Mouse (Mus musculus): ENCODE measurements around the gene Igfbpl1. TPM values are rescaled to one million over a fixed set of nuclear protein-coding genes. Genes with fewer than 3 reads are reported as not detected.

Gene Igfbpl1
- polyA plus RNA-seq, 1 experiment from 2014 or later = 0.40 TPM

- ATAC-seq (replicated peaks; ENCODE audit: low FRiP score) (no peak), DNase-seq (ENCODE audit: low spot score) (no peak)
- no peak overlapping the region for H3K27ac ChIP-seq (ENCODE audit: low read depth, low read length)
- H3K4me3 ChIP-seq (ENCODE audit: low read depth, low read length) = no peak overlapping the region
- no peak overlapping the region for H3K9ac ChIP-seq (ENCODE audit: low read depth, low read length)
- H3K4me1 ChIP-seq (replicated peaks; ENCODE audit: control insufficient read depth, insufficient read depth, low read length) = peaks cover 15% of the 10 kb centered on the region
- 16% methylated on average over 10 of the region's 10 CpGs for WGBS
- H3K4me2 ChIP-seq = no peak overlapping the region
- peaks cover 39% of the 10 kb centered on the region for H3K27me3 ChIP-seq (replicated peaks; ENCODE audit: control insufficient read depth, insufficient read depth, low read length)
- no peaks in the 10 kb centered on the region for H3K36me3 ChIP-seq (ENCODE audit: control insufficient read depth, insufficient read depth, low read length)
- H3K9me3 ChIP-seq (ENCODE audit: control insufficient read depth, low read length) = no peaks in the 10 kb centered on the region
These were observed 56.7 kb downstream of the Igfbpl1 start for GRCm38 (mm10) chr4:45769791-45770637.

GRCm38 (mm10) chr4:45769141-45769540 is 57.6 kb downstream of the Igfbpl1 start:
- Histone ChIP-seq H3K4me1 (replicated peaks; ENCODE audit: control insufficient read depth, insufficient read depth, low read length) (peaks cover 20% of the 10 kb centered on the region), H3K27ac (ENCODE audit: low read depth, low read length) (no peak overlapping the region), H3K9ac (ENCODE audit: low read depth, low read length) (no peak overlapping the region), H3K4me3 (ENCODE audit: low read depth, low read length) (no peak overlapping the region), H3K9me3 (ENCODE audit: control insufficient read depth, low read length) (no peaks in the 10 kb centered on the region), H3K27me3 (replicated peaks; ENCODE audit: control insufficient read depth, insufficient read depth, low read length) (peaks cover 48% of the 10 kb centered on the region), H3K36me3 (ENCODE audit: control insufficient read depth, insufficient read depth, low read length) (no peaks in the 10 kb centered on the region), H3K4me2 (no peak overlapping the region)
- WGBS = 53% methylated on average over 10 of the region's 10 CpGs
- ATAC-seq (replicated peaks; ENCODE audit: low FRiP score) = no peak
- DNase-seq (ENCODE audit: low spot score) = no peak

- 18% methylated on average over 11 of the region's 11 CpGs for WGBS
- H3K4me3 ChIP-seq (ENCODE audit: low read depth, low read length) = no peak overlapping the region
- no peak overlapping the region for H3K4me2 ChIP-seq
- DNase-seq (ENCODE audit: low spot score) (no peak), ATAC-seq (replicated peaks; ENCODE audit: low FRiP score) (no peak)
- H3K9ac ChIP-seq (ENCODE audit: low read depth, low read length) = no peak overlapping the region
- no peak overlapping the region for H3K27ac ChIP-seq (ENCODE audit: low read depth, low read length)
- peaks cover 59% of the 10 kb centered on the region for H3K27me3 ChIP-seq (replicated peaks; ENCODE audit: control insufficient read depth, insufficient read depth, low read length)
- peaks cover 24% of the 10 kb centered on the region for H3K4me1 ChIP-seq (replicated peaks; ENCODE audit: control insufficient read depth, insufficient read depth, low read length)
- no peaks in the 10 kb centered on the region for H3K36me3 ChIP-seq (ENCODE audit: control insufficient read depth, insufficient read depth, low read length)
- H3K9me3 ChIP-seq (ENCODE audit: control insufficient read depth, low read length) = no peaks in the 10 kb centered on the region
These were observed 58.7 kb downstream of the Igfbpl1 start for GRCm38 (mm10) chr4:45767891-45768558.

GRCm38 (mm10) chr4:45766774-45767173 is 59.9 kb downstream of the Igfbpl1 start:
- H3K4me1 ChIP-seq (replicated peaks; ENCODE audit: control insufficient read depth, insufficient read depth, low read length) = peaks cover 25% of the 10 kb centered on the region
- no peak for ATAC-seq (replicated peaks; ENCODE audit: low FRiP score)

GRCm38 (mm10) chr4:45765565-45766201 is 61.0 kb downstream of the Igfbpl1 start:
- ATAC-seq (replicated peaks; ENCODE audit: low FRiP score) = no peak
- Histone ChIP-seq H3K27ac (ENCODE audit: low read depth, low read length) (no peak overlapping the region), H3K36me3 (ENCODE audit: control insufficient read depth, insufficient read depth, low read length) (no peaks in the 10 kb centered on the region), H3K9me3 (ENCODE audit: control insufficient read depth, low read length) (no peaks in the 10 kb centered on the region), H3K4me1 (replicated peaks; ENCODE audit: control insufficient read depth, insufficient read depth, low read length) (peaks cover 24% of the 10 kb centered on the region), H3K9ac (ENCODE audit: low read depth, low read length) (0 out of 2 replicates have a peak overlapping the region, but pooled peaks have one; percentile 14), H3K4me2 (peak overlapping the region; percentile 25; the same call in 1 of the 2 replicates), H3K27me3 (replicated peaks; ENCODE audit: control insufficient read depth, insufficient read depth, low read length) (peaks cover 59% of the 10 kb centered on the region), H3K4me3 (ENCODE audit: low read depth, low read length) (no peak overlapping the region; the same call in 1 of the 2 replicates)
- no peak for DNase-seq (ENCODE audit: low spot score)
- 1% methylated on average over 11 of the region's 18 CpGs for WGBS

More at GRCm38 (mm10) chr4:45766774-45767173, 59.9 kb downstream of the Igfbpl1 start:
- DNase-seq (ENCODE audit: low spot score) = no peak
- H3K9me3 ChIP-seq (ENCODE audit: control insufficient read depth, low read length) = no peaks in the 10 kb centered on the region
- 56% methylated on average over 7 of the region's 7 CpGs for WGBS
- H3K9ac ChIP-seq (ENCODE audit: low read depth, low read length) = no peak overlapping the region
- H3K4me2 ChIP-seq = no peak overlapping the region
- peaks cover 62% of the 10 kb centered on the region for H3K27me3 ChIP-seq (replicated peaks; ENCODE audit: control insufficient read depth, insufficient read depth, low read length)
- H3K4me3 ChIP-seq (ENCODE audit: low read depth, low read length) = no peak overlapping the region
- no peak overlapping the region for H3K27ac ChIP-seq (ENCODE audit: low read depth, low read length)
- H3K36me3 ChIP-seq (ENCODE audit: control insufficient read depth, insufficient read depth, low read length) = no peaks in the 10 kb centered on the region

GRCm38 (mm10) chr4:45765121-45765564 is 61.6 kb downstream of the Igfbpl1 start:
- Histone ChIP-seq H3K4me3 (ENCODE audit: low read depth, low read length) (no peak overlapping the region), H3K4me2 (peak overlapping the region; percentile 25; the same call in 1 of the 2 replicates), H3K9me3 (ENCODE audit: control insufficient read depth, low read length) (no peaks in the 10 kb centered on the region), H3K36me3 (ENCODE audit: control insufficient read depth, insufficient read depth, low read length) (no peaks in the 10 kb centered on the region), H3K9ac (ENCODE audit: low read depth, low read length) (no peak overlapping the region), H3K27ac (ENCODE audit: low read depth, low read length) (no peak overlapping the region), H3K27me3 (replicated peaks; ENCODE audit: control insufficient read depth, insufficient read depth, low read length) (peaks cover 54% of the 10 kb centered on the region), H3K4me1 (replicated peaks; ENCODE audit: control insufficient read depth, insufficient read depth, low read length) (peaks cover 22% of the 10 kb centered on the region)
- no peak for DNase-seq (ENCODE audit: low spot score)
- ATAC-seq (replicated peaks; ENCODE audit: low FRiP score) = no peak
- whole genome bisulfite sequencing = 3% methylated on average over 16 of the region's 16 CpGs

GRCm38 (mm10) chr4:45764141-45764494 is 62.6 kb downstream of the Igfbpl1 start:
- peak overlapping the region; percentile 37 for H3K4me3 ChIP-seq (ENCODE audit: low read depth, low read length)
- peak overlapping the region; percentile 0; the same call in 1 of the 2 replicates for H3K9ac ChIP-seq (ENCODE audit: low read depth, low read length)
- peak overlapping the region; percentile 61 for H3K4me2 ChIP-seq
- ATAC-seq (replicated peaks; ENCODE audit: low FRiP score) (peak; percentile 39; the same call in 1 of the 2 replicates), DNase-seq (ENCODE audit: low spot score) (no peak)
- peaks cover 52% of the 10 kb centered on the region for H3K27me3 ChIP-seq (replicated peaks; ENCODE audit: control insufficient read depth, insufficient read depth, low read length)
- H3K27ac ChIP-seq (ENCODE audit: low read depth, low read length) = no peak overlapping the region
- WGBS = 4% methylated on average over 10 of the region's 10 CpGs
- no peaks in the 10 kb centered on the region for H3K36me3 ChIP-seq (ENCODE audit: control insufficient read depth, insufficient read depth, low read length)
- H3K4me1 ChIP-seq (replicated peaks; ENCODE audit: control insufficient read depth, insufficient read depth, low read length) = peaks cover 22% of the 10 kb centered on the region
- no peaks in the 10 kb centered on the region for H3K9me3 ChIP-seq (ENCODE audit: control insufficient read depth, low read length)

GRCm38 (mm10) chr4:45763288-45764140 is 63.2 kb downstream of the Igfbpl1 start:
- Histone ChIP-seq H3K27me3 (replicated peaks; ENCODE audit: control insufficient read depth, insufficient read depth, low read length) (peaks cover 52% of the 10 kb centered on the region), H3K36me3 (ENCODE audit: control insufficient read depth, insufficient read depth, low read length) (no peaks in the 10 kb centered on the region), H3K4me1 (replicated peaks; ENCODE audit: control insufficient read depth, insufficient read depth, low read length) (peaks cover 22% of the 10 kb centered on the region), H3K9ac (ENCODE audit: low read depth, low read length) (peak overlapping the region; percentile 0; the same call in 1 of the 2 replicates), H3K4me3 (ENCODE audit: low read depth, low read length) (peak overlapping the region; percentile 37), H3K27ac (ENCODE audit: low read depth, low read length) (no peak overlapping the region), H3K4me2 (peak overlapping the region; percentile 61), H3K9me3 (ENCODE audit: control insufficient read depth, low read length) (no peaks in the 10 kb centered on the region)
- ATAC-seq (replicated peaks; ENCODE audit: low FRiP score) = no peak
- DNase-seq (ENCODE audit: low spot score) = no peak
- WGBS = 16% methylated on average over 18 of the region's 18 CpGs

Data from liver, embryonic 11.5 days (tissue).